Comparison of ENCODE assay signal across 8 mouse cellular contexts in the genomic region with DNA sequence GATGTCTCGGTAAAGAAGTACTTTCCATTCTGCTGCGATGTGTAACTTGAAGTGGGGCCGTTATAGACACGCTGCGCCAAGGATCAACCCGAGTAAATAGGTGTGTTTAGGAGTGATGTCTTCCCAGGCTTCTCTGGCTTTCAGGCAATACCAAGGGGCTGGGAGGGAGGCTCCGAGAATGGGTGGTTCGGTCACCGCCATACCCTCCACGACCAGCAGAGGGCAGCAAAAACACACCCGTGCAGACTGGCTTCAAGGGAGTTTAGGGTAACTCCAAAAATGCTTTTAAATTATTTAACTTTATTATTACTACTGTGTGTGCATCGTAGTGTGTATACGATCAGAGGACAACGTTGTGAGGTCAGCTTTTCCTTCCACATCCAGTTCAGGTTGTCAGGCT. TPM values are rescaled to one million over a fixed set of nuclear protein-coding genes. Genes with fewer than 3 reads are reported as not detected.
DNase-seq lines count a peak whose midpoint lies in the region; ATAC-seq and TF ChIP-seq lines count a peak whose summit lies in the region.

No protein-coding gene starts in this region.

- no peak overlapping the region for H3K27ac ChIP-seq in hindbrain, embryonic 10.5 days
- no peak overlapping the region for H3K27ac ChIP-seq in hindbrain, embryonic 12.5 days
- no peak overlapping the region for H3K27ac ChIP-seq in midbrain, postnatal 0 days (ENCODE audit: low read depth, low read length)
- H3K27ac ChIP-seq in spleen, adult 2 months (ENCODE audit: insufficient read depth, low read length): no peak overlapping the region

- 12% methylated on average over 14 of the region's 14 CpGs for WGBS in hindbrain, embryonic 10.5 days
- WGBS in hindbrain, embryonic 12.5 days: 8% methylated on average over 14 of the region's 14 CpGs
- WGBS in midbrain, postnatal 0 days: 13% methylated on average over 14 of the region's 14 CpGs
- WGBS in spleen, adult 2 months: 11% methylated on average over 14 of the region's 14 CpGs

- no peak for ATAC-seq in hindbrain, embryonic 12.5 days (ENCODE audit: low FRiP score)
- peak; percentile 67 for ATAC-seq in frontal cortex, adult (ENCODE audit: low TSS enrichment)
- ATAC-seq in inflammation-experienced regulatory T-cells, adult 6 months: peak; percentile 89
- no peak for ATAC-seq in midbrain, postnatal 0 days (ENCODE audit: low FRiP score)

- intact Hi-C loops in left cerebral cortex, postnatal 4 days (cut with DNase I): loop anchor here (10.0 kb wide), 1 partner anchor 515 kb away; no protein-coding TSS in a partner anchor

- H3K9ac ChIP-seq in hindbrain, embryonic 12.5 days: no peak overlapping the region; the same call in 1 of the 2 replicates
- H3K9ac ChIP-seq in midbrain, postnatal 0 days (replicated peaks; ENCODE audit: low read length, poor library complexity, severe bottlenecking): no peak overlapping the region

- no peak overlapping the region for H3K4me3 ChIP-seq in hindbrain, embryonic 10.5 days
- no peak overlapping the region for H3K4me3 ChIP-seq in hindbrain, embryonic 12.5 days
- H3K4me3 ChIP-seq in midbrain, postnatal 0 days (ENCODE audit: low read depth, low read length): no peak overlapping the region
- no peak overlapping the region for H3K4me3 ChIP-seq in spleen, adult 2 months (ENCODE audit: extremely low read depth, insufficient read depth, insufficient read length)

- peaks cover 42% of the 10 kb centered on the region for H3K4me1 ChIP-seq in hindbrain, embryonic 10.5 days (replicated peaks)
- H3K4me1 ChIP-seq in hindbrain, embryonic 12.5 days: peaks cover 23% of the 10 kb centered on the region
- no peaks in the 10 kb centered on the region for H3K4me1 ChIP-seq in midbrain, postnatal 0 days (ENCODE audit: insufficient read depth, low read length)
- peaks cover 19% of the 10 kb centered on the region; the same call in 1 of the 2 replicates for H3K4me1 ChIP-seq in spleen, adult 2 months (ENCODE audit: control insufficient read depth, insufficient read depth, insufficient read length)

- no peaks in the 10 kb centered on the region for H3K9me3 ChIP-seq in hindbrain, embryonic 10.5 days
- H3K9me3 ChIP-seq in hindbrain, embryonic 12.5 days (replicated peaks): no peaks in the 10 kb centered on the region
- no peaks in the 10 kb centered on the region for H3K9me3 ChIP-seq in midbrain, postnatal 0 days (ENCODE audit: low read length)

- H3K36me3 ChIP-seq in hindbrain, embryonic 10.5 days: peaks cover 7% of the 10 kb centered on the region
- no peaks in the 10 kb centered on the region for H3K36me3 ChIP-seq in hindbrain, embryonic 12.5 days
- 0 out of 2 replicates have a peak, but pooled peaks cover 2% of the 10 kb centered on the region for H3K36me3 ChIP-seq in midbrain, postnatal 0 days (ENCODE audit: insufficient read depth, low read length)
- no peaks in the 10 kb centered on the region for H3K36me3 ChIP-seq in spleen, adult 2 months (ENCODE audit: control insufficient read depth, insufficient read depth, low read length)

- peak; percentile 86 for DNase-seq in hindbrain, embryonic 10.5 days (ENCODE audit: low spot score)
- peak; percentile 82 to 87 for DNase-seq in cerebellum, adult 18-20 months
- DNase-seq in left cerebral cortex, postnatal 4 days: peak; percentile 87
- peak; percentile 55 for DNase-seq in midbrain, postnatal 0 days (ENCODE audit: low spot score)
- DNase-seq in spleen, adult 2 months (ENCODE audit: low read depth in 1 of 2, low spot score in 2 of 2): peak; percentile 45 to 83

- no peak for TF ChIP-seq POLR2A in spleen, adult 2 months (IDR thresholded peaks at IDR 0.05; ENCODE audit: low read depth, low read length)

- TF ChIP-seq CTCF in midbrain, postnatal 0 days (IDR thresholded peaks at IDR 0.05): peak; percentile 96
- peak; percentile 97 for TF ChIP-seq CTCF in spleen, adult 2 months (IDR thresholded peaks at IDR 0.05; ENCODE audit: extremely low read depth, insufficient read depth, insufficient read length, insufficient replicate concordance)

- H3K4me2 ChIP-seq in hindbrain, embryonic 12.5 days (replicated peaks): no peak overlapping the region
- peak overlapping the region; percentile 12; the same call in 1 of the 2 replicates for H3K4me2 ChIP-seq in midbrain, postnatal 0 days (ENCODE audit: low read depth, low read length, poor library complexity, severe bottlenecking)

- H3K27me3 ChIP-seq in hindbrain, embryonic 10.5 days (ENCODE audit: insufficient read depth, poor library complexity, severe bottlenecking): peaks cover 6% of the 10 kb centered on the region
- H3K27me3 ChIP-seq in hindbrain, embryonic 12.5 days: peaks cover 7% of the 10 kb centered on the region; the same call in 1 of the 2 replicates
- H3K27me3 ChIP-seq in midbrain, postnatal 0 days (ENCODE audit: insufficient read depth, low read length): no peaks in the 10 kb centered on the region
- no peaks in the 10 kb centered on the region for H3K27me3 ChIP-seq in spleen, adult 2 months (ENCODE audit: control insufficient read depth, insufficient read depth, low read length)

RNA-seq across cellular contexts. Expression of gene Ssr1, which starts 24.7 kb away (rescaled TPM):
- 83.6 and 103 TPM in 2 replicates for polyA plus RNA-seq in hindbrain, embryonic 10.5 days (2016; fragmentation: Nextera tagmentation; extraction: Ambion mirVana)
- polyA plus RNA-seq in hindbrain, embryonic 12.5 days (2016; fragmentation: Nextera tagmentation; extraction: Ambion mirVana): 101 and 118 TPM in 2 replicates
- polyA plus RNA-seq in inflammation-experienced regulatory T-cells, adult 6 months (2017; shearing (Covaris generic)): 100 to 1,000 TPM in 1 of 3 experiments, 10 to 100 TPM in 2; 90.4 to 169 (median 97.7) TPM
- total RNA-seq in left cerebral cortex, postnatal 4 days (2021): 10 to 100 TPM; 84.5 to 86.1 TPM
- 32.5 and 36.7 TPM in 2 replicates for total RNA-seq in midbrain, postnatal 0 days (2014; rRNA removed)
- 66.9 and 71.0 TPM in 2 replicates for polyA plus RNA-seq in midbrain, postnatal 0 days (2015; fragmentation: Nextera tagmentation; extraction: Ambion mirVana)
- polyA plus RNA-seq in spleen, adult 2 months (2012; rRNA removed): 3.9 and 4.1 TPM in 2 replicates

Comparison
In these comparisons a context has a peak if more than half of its experiments do, and no peak if none do; other contexts are left out.
1. ATAC-seq: peak in frontal cortex, adult (single experiment) and inflammation-experienced regulatory T-cells, adult 6 months (single experiment); none in hindbrain, embryonic 12.5 days (single experiment) and midbrain, postnatal 0 days (single experiment).
2. RNA of gene Ssr1, which starts 24.7 kb away (polyA plus RNA-seq): 101 to 118 TPM in hindbrain, embryonic 12.5 days, 90.4 to 169 TPM in inflammation-experienced regulatory T-cells, adult 6 months, 83.6 to 103 TPM in hindbrain, embryonic 10.5 days and 66.9 to 71.0 TPM in midbrain, postnatal 0 days; 3.9 to 4.1 TPM in spleen, adult 2 months; every median in the first group is over 10 times any median in the second.
3. Peak in every context shown above with its lines, with median percentiles within 50 percentile points of each other: DNase-seq.